Mouse (Mus musculus) urinary bladder, postnatal 4 days (tissue): ENCODE measurements around the gene Mad2l2.
"Not testable (repeated sequence)": the region's sequence is repeated elsewhere in the genome, so short reads cannot be mapped to it uniquely, and the experiment has no call there.

Source experiments
- DNase-seq, 2 experiments: peaks; one replicate each; pipeline ENCODE4 v3.0.0; 2021 to 2022; ENCODE audit warnings: low spot score in 2 of 2

Gene Mad2l2

GRCm38 (mm10) chr4:148169586-148169985 lies 39.4 kb downstream of the Mad2l2 start:
- DNase-seq: no peak

GRCm38 (mm10) chr4:148170842-148171241 lies 40.7 kb downstream of the Mad2l2 start:
- DNase-seq: no peak

DNA sequence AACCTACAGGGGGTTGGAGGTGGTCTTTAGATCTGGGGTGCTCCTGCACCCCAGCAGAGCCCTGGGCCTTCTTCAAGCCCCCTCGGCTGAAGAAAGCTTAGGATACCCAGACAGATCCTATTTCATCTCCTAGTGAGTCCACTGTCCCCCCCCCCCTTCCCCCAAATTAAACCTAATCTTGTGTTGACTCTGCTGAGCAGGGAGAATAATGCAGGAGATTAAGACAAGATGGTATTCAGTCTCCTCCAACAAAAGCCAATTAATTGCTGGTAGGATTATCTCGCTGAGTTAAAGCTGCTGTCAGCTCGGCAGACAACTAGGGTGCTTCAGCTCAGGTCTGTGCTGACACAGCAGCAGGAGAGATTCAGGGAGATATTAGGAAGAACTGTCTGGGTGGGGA lies 41.1 kb downstream of the Mad2l2 start:
- DNase-seq: no peak

GRCm38 (mm10) chr4:148173811-148174494 lies 43.8 kb downstream of the Mad2l2 start:
- DNase-seq: no peak

- no peak for DNase-seq
Observed at GRCm38 (mm10) chr4:148174495-148174862, 44.3 kb downstream of the Mad2l2 start.

GRCm38 (mm10) chr4:148176603-148177002 lies 46.4 kb downstream of the Mad2l2 start:
- DNase-seq: not testable (repeated sequence)

GRCm38 (mm10) chr4:148177716-148178115 lies 47.5 kb downstream of the Mad2l2 start:
- DNase-seq: no peak

GRCm38 (mm10) chr4:148181483-148181882 lies 51.3 kb downstream of the Mad2l2 start:
- DNase-seq: no peak

DNA sequence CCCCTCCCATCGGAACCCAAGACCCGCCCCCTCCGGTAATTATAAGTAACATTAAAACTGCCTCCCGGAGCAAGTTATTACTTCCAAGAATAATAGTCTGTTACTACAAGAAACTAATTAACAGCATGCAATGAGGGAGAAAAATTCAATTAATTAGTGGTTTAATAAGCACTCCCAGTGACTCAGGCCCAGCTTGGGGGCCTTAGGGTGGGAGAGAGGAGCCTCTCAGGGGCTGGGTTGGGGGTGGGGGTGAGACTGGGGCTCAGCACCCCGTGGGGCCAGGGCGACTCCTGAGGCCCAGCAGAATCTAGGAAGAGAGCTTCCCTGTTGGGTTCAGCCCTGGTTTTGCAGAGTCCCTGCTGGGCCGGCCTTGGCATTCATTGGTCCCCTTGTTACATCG lies 52.2 kb downstream of the Mad2l2 start:
- DNase-seq: no peak

GRCm38 (mm10) chr4:148184564-148184963 lies 54.4 kb downstream of the Mad2l2 start:
- DNase-seq: no peak

DNA sequence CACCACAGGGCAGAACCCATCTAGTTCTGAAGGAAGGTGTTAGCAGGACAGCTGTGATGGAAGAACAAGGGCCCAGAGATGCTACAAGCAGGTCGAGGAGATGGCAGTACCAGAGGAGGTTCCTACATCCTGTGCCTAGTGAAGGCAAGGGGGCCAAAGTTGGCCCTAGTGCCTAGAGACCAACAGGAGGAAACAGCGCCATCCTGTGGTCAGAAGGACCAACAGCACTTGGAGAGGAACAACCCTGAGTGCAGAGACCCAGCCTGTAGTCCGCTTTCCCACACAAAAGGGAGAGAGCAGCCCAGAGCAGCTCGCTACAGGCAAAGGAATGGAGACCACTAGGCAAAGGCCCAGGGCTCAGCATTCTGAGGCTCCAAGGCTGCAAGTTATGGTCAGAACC lies 55.6 kb downstream of the Mad2l2 start:
- DNase-seq: no peak

DNA sequence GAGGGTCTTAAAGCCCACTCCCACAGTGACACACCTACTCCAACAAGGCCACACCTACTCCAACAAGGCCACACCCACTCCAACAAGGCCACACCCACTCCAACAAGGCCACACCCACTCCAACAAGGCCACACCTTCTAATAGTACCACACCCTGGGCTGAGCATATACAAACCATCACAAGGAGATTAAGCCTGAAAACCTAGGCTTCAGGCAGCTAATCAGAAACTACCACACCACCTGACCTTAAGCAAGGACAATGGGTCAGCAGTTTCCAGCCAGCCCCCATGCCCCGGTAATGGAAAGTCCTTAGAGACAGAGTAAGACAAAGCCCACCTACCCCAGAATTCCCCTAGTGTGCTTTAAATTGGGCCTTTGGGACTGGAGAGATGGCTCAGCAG lies 58.6 kb downstream of the Mad2l2 start:
- not testable (repeated sequence) for DNase-seq

DNA sequence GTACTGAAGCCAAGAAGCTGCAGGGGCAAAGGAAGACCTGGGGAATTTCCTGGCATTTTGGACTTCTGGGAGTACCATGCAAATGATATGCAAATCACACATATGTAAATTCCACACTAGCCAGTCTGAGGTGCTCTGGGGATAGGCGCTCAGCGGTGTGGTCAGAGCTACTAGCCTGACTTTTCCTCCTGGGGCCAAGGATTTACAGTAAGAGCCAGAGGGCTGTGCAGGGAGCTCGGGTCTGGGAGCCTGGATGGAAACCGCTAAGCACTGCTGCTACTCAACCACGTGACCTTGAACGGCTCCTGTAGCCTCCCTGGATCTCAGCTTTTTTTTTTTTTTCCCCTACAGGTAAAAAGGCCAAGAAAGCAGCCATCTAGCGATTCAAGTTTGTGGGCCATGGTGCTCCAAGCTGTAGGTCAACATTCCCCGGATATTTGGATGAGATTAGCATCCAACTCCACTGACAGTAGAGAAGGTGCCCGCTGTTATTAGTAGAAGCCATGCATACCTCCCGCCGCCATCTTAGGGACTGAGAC lies 62.6 kb downstream of the Mad2l2 start:
- DNase-seq: no peak

DNA sequence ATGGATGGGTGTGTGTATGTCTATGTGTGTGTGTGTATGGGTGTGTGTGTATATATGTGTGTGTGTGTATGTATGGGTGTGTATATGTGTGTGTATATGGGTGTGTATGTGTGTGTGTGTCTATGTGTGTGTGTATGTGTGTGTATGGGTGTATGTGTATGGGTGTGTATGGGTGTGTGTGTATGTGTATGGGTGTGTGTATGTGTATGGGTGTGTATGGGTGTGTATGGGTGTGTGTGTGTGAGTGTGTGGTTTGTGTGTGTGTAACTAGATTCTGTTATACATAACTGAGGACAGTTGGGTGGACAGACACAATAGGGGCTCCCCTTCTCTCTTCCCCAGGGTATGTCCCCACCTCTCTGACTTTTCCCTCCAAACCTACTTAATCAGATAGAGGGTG lies 64.2 kb downstream of the Mad2l2 start:
- no peak for DNase-seq
